Mouse (Mus musculus): ENCODE measurements around the gene Tab2.

Tab2 gene

DNA sequence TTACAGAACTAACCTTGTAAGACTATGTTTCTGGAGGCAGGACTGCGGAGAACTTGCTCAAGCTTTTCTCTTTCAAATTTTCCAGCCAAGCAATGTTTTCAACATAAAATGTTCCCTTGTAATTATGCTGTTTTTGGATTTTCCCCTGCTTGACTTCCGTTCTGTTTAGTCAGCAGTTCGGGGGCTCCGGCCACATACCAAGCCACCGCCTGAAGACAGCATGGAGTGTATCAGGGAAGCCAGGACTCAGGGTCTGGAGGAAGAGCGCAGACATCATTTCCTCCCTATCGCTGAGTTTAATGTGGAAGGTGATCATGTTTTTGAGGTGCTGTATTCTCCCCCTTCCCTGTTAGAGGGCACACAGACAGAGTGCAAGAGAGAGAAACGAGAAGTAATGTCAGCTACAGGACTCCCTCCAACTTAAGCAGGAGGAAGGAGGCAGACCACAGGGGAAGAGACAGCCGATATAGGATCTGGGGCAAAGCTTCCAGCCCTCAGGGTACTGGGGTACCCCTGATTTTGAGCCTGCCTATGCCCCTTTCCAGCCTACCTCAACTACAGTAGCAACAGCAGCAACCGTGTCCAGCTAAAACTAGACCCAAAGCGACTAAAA lies 67.7 kb downstream of the Tab2 start:
- in situ Hi-C loops (cut with MboI) = loop anchor here (25.0 kb wide), 1 partner anchor 824 kb away; no protein-coding TSS in a partner anchor

DNA sequence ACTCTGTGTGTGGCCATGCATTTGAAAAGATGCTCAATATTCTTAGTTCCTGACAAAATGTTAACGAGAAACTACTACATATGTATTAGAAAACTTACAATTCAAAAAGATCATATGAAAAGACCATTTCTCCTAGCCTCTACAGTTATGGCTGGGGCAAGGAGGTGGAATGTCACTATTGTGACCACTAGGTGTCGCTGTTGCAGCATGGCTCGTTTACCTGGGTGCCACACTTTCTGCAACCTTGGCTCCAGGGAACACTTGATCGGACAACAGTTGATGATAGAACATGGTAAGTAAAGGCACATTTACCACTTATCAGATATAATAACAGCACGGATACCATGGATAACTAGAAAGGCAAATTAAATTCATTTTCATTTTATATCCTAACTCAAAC lies 72.5 kb downstream of the Tab2 start:
- in situ Hi-C loops (cut with MboI) = loop anchor here (5.0 to 25.0 kb wide), 2 partner anchors 354 to 829 kb away; no protein-coding TSS in a partner anchor

DNA sequence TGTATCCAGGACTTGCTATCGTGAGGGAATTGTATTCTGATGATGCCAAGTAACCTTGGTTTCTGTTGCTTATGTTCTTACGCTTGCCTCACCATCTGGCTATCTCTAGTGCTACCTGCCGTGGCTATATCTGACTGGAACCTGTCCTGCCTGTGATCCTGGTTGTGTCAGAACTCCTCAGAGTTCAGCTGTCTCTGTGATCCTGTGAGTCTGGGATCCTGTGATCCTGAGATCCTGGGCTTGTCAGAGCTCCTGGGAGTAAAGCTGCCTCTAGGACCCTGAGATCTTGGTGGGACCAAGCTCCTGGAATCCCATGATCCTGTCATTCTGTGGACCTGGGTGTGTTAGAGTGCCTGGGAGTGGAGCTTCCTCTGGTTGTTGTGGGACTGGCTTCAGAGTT lies 74.1 kb downstream of the Tab2 start:
- in situ Hi-C loops (cut with MboI) = loop anchor here (5.0 to 25.0 kb wide), 2 partner anchors 355 to 830 kb away; no protein-coding TSS in a partner anchor

DNA sequence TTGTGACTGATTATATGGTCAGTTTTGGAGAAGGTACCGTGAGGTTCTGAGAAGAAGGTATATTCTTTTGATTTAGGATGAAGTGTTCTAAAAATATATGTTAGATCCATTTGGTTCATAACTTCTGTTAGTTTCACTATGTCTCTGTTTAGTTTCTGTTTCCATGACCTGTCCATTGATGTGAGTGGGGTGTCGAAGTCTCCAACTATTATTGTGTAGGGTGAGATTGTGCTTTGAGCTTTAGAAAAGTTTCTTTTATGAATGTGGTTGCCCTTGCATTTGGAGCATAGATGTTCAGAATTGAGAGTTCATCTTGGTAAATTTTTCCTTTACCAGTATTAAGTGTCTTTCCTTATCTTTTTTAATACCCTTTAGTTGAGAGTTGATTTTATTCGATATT lies 75.7 kb downstream of the Tab2 start:
- in situ Hi-C loops (cut with MboI) = loop anchor here (5.0 to 25.0 kb wide), 2 partner anchors 357 to 832 kb away; no protein-coding TSS in a partner anchor

DNA sequence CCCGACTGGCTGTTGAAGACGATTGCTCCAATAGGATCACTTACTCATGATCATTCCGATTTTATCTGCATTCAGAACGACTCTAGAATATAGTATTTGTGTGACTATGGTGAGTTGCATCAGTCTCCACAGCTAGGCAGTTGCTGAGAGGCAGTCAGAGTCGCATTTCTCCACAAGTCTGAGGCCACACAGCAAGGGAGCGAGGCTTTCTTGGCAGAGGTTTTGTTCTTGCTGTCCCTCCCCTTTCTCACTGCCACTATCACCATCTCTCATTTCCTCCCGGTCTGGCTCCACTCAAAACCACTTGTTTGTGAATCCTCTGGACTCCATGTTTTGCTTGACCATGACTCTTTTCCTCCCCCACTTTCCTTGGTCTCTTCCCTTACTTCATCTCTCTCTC lies 81.8 kb downstream of the Tab2 start:
- in situ Hi-C loops (cut with MboI) = no loop called here

DNA sequence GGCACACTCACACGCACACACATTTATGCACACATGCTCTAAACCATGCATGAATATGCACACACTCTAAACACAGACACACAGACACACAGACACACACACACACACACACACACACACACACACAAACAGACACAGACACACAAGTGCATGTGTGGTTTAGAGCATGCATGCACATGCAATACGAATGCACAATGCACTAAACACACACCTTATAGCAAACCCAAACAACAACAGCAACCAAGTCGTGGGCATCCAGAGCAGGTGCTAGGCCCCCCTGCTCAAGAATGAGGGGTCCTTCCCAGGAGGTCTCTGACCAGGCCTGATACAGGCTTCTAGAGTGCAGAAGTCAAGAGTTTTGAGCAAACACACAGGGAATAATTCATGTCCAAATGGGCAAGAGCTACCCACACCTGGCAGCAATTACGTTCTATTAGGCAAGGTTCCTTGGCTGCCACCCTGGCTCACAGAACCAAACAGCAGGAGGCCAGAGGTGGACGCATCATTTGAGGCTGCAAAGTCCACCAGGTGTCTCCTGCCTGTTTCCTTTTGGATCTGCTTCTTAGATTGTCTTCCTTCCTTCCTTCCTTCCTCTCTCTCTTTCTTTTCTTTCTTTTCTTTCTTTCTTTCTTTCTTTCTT lies 84.5 kb downstream of the Tab2 start:
- in situ Hi-C loops (cut with MboI) = no loop called here

DNA sequence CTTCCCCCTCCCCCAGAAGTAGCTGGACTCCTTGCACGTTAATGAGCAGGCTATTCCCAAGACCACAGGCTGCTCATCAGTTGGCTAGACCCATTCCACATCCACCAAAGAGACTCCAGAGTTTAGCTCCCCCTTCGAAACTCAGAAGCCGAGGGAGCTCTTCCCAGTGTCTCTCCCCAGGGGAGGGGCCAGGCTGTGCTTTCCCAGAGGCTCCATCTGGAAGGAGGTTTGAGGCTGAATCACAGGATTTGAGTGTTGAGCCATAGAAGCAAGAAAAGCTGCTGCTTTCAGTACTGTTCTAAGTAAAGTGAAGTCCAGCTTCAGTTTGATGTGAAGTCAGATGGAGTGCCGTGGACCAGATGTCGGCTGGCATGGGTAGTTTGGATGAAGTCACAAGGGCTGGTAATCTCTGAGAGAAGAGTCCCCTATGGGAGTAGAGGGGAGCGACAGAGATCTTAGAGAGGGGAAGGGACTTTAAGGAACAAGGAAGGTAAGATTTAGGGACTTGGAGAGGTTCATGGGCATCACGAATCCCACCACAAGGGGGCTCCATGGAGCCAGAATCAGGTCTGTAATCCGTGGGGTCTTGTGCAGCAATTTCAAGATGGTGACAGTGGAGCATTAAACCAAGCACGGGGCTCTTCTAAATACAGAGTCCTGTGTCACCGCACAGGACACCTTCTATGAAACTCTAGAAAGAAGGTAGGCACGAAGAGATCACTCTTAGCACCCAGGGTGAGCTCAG lies 85.3 kb downstream of the Tab2 start:
- in situ Hi-C loops (cut with MboI) = no loop called here

DNA sequence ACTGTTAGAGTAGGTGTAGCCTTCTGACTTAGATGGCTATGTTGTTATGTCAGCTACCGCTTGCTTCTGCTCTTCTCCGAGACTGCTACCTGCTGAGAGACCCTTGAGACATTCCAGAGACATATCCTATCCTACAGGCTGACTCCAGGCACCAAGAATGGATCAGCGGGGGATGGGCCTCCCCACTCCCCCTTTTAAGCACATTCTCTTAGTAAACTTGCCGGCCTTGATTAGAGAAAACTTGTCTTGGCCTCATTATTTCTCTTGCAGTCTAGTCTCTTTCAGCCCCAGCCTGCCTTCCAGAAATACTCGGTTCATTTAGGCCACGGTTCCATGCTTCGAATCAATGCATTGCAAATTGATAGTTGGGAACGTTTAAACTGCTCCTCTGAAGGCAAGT lies 86.3 kb downstream of the Tab2 start:
- in situ Hi-C loops (cut with MboI) = loop anchor here (5.0 kb wide), 1 partner anchor 52 kb away; no protein-coding TSS in a partner anchor

DNA sequence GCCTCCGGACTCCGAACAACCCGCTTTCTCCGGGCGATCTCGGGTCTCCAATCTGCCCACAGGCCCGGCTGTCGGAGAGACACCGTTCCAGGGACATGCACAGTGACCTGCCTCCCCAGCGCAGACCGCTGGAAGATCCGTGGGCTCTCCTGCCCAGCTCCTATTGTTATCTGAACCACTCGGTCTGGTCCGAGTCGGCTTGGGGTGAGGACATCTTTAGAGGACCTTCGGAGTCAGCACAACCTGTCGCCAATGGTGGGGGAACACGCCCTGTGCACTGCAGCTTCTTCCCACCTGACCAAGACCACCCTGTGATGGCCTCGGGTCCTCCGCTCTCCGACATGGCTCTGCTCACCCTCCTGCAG lies 88.4 kb downstream of the Tab2 start:
- in situ Hi-C loops (cut with MboI) = loop anchor here (5.0 kb wide), 1 partner anchor 50 kb away; no protein-coding TSS in a partner anchor

DNA sequence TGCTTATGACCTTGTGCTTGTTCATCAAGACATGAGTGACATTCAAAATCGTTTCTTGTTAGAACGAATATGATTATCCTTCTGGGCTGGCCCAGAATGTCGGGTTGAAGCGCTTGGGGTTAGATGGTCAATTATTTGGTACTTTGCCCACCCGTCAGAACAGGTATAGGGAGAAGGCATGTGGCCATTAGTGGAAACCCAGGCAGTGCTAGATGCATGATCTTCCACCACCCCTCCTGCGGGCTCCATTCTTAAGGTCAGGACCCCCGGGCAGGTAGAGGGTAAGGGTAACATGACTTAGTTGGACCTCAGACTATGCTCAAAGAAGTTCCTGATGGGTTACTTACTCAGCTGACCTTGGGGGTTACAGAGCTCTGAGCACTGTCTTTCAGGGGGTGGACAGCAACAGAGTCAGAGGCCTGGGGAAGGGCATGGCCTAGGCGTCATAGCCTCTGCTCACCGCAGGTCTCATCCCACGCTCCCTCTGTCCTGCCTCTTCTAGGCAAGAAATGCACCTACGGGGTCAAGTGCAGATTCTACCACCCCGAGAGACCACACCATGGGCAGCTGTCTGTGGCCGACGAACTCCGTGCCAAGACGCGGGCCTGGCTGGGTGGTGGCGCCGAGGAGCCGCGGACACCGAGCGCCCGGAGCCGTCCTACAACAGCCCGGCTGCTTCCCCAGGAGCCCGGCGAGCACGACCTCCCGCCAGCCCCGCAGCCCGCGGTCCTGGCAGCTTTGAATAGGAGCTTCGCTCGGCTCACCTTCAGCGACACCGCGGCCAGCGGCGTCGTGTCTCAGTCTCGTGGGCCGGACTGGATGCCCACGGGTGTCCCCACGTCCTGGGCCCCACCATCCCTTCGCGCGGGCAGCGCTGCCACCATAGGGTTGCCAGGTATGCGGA lies 89.0 kb downstream of the Tab2 start:
- in situ Hi-C loops (cut with MboI) = loop anchor here (5.0 kb wide), 1 partner anchor 50 kb away; no protein-coding TSS in a partner anchor

DNA sequence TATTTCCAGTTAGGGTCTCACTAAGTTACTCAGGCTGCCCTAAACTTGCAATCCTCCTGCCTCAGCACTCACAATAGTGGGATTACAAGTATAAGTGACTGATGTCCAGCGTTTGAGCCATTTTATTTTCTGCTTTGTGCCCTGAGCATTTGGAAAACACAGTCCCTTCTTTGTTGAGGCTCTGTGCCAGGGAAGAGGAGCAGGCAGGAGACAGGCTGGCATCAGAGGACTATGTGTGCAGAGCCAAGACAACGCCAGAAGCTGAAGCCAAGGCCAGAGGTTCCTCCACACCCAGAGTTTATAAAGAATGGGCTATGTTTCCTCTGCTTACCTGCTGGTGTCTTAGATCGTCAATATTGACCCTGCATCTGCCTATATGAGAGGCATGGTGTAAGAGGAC lies 91.2 kb downstream of the Tab2 start:
- in situ Hi-C loops (cut with MboI) = loop anchor here (5.0 kb wide), 1 partner anchor 48 kb away; no protein-coding TSS in a partner anchor

DNA sequence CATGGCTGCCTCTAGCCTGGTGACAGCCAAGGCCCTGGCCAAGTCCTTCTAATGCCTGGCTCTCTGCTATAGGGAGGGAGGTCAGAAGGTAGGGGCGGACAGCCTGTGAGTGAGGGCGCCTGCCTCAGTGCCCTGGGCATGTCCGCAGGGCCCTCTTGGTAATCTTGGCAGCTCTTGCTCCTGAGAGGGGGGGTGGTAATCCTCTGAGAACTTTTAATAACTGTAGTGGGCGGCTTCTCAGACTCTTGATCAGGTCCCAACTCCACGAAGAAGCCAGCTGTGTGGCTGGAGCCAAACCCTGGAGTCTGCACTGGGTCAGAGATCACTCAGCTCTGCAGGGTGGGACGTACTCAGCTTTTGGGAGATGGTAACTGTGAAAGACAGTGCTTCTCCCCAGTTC lies 91.8 kb downstream of the Tab2 start:
- in situ Hi-C loops (cut with MboI) = no loop called here

DNA sequence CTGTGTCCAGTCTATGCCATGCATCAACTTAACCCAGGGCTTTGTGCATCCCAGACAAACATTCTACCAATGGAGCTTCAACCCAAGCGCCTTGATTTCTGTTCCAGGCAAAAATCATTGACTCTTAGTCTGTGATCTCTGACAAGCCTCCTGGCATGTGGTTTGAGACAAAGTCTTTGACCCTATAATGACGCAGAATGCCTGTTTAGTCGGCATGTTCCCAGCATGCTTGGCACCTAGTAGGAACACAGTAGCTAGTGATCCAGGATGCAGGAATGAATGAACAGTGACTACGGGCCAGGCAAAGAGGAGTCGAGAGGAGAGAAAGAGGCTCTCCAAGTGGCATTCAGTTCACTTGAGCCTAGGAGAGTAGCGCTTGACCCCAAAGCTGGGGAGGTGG lies 92.6 kb downstream of the Tab2 start:
- in situ Hi-C loops (cut with MboI) = no loop called here

DNA sequence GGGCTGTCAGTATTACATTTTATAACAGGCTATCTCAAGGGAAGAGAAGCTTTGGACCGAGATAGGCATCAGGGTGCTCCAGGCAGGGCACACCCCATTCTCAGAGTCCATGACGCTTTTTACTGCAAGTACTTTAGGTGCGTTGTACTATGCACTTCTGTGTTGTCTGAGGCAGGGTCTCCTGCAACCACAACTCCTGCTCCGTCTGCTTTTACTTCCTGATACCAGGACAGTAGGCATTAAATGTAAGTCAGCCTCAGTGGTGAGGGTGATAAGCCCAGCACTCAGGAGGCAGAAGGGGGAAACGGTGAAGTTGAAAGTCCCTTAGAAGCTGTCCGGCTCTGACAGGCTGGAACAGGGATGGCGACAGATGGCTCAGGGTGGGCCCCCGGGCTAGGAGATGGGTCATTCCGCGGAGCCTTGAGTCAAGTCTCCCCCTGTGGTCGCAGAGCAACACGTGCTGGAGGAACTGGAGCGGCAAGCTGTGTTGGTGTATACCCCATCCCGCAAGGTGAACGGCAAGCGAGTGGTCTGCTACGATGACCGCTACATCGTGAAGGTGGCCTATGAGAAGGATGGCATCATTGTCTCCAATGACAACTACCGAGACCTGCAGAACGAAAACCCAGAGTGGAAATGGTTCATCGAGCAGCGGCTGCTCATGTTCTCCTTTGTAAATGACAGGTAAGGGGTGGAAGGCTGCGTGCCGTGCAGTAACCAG lies 93.9 kb downstream of the Tab2 start:
- in situ Hi-C loops (cut with MboI) = no loop called here

DNA sequence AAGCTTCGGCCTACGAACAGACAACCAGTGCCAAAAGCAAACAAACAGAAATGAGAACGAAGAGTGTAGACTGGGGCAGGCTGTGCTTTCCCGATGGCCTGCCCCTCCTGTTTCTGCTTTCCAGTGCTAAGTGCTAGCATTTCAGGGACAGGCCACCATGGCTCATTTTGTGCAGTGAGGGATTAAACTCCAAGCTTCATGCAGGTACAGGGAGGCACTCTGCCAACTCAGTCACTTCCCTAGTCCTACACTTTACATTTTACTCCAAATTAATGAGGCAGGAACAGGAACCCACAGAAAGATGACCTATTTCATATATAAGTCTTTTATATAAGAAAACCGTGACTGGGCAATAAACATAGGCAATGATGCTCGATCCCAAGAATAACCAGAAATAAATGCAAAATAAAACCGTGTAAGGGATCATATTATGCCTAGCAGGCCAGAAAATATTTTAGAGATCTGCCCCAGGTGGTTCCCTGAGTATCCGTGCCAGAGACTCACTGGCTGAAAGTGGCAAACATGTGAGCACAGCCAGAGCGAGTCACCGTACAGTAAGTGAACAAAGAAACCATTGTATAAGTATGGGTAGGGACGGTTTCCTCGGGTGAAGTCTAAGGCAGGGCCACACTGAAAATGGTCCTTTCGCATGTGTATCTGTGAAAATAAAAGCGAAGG lies 94.6 kb downstream of the Tab2 start:
- in situ Hi-C loops (cut with MboI) = no loop called here

DNA sequence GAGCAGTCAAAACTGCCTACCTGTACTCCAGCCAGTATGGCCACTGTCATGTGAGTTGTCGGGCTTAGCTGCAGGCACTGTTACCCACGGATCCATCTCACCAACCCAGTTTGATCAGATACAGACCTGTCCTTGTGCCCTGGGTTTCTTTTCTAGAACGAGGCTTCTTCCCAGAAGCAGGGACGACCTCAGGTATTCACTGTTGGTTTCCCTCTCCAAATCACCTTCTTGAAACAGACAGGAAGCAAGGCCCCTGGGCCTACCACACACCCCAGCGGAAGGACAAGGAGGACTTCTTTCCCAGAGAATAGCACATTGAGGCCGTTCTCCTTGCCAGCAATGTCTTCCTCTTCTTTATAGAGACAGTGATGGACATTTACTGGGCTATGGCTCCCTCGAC lies 95.5 kb downstream of the Tab2 start:
- in situ Hi-C loops (cut with MboI) = no loop called here
